Mouse (Mus musculus) liver, embryonic 11.5 days (tissue): ENCODE measurements around the gene Rdh9. TPM values are rescaled to one million over a fixed set of nuclear protein-coding genes. Genes with fewer than 3 reads are reported as not detected.
"Not testable (repeated sequence)": the region's sequence is repeated elsewhere in the genome, so short reads cannot be mapped to it uniquely, and the experiment has no call there.

Experiments
- ATAC-seq: fragments of 200-750 bp; cut with Nextera tagmentation; replicated peaks from 2 replicates; pipeline ENCODE4 v1.8.0; 2017; ENCODE audit warnings: moderate number of reproducible peaks, mild to moderate bottlenecking, moderate TSS enrichment, moderate library complexity; ENCODE audit not compliant: low FRiP score
- DNase-seq: peaks from one replicate; pipeline ENCODE4 v3.0.0-alpha.2; 2017; ENCODE audit warnings: low spot score
- H3K27ac ChIP-seq: fragments of 300-500 bp; sonication (generic); 2 replicates; pipeline ENCODE4 v1.5.1; 2014; ENCODE audit warnings: mild to moderate bottlenecking, low read depth, low read length, control low read depth
- H3K27me3 ChIP-seq: fragments of 300-500 bp; sonication (generic); replicated peaks from 2 replicates; pipeline ENCODE4 v1.6.1; 2014; ENCODE audit warnings: low read length, mixed read lengths; ENCODE audit not compliant: control insufficient read depth, insufficient read depth
- H3K36me3 ChIP-seq: fragments of 300-500 bp; sonication (generic); 2 replicates; pipeline ENCODE4 v1.6.1; 2014; ENCODE audit warnings: mild to moderate bottlenecking, low read length, moderate library complexity, mixed read lengths; ENCODE audit not compliant: control insufficient read depth, insufficient read depth
- H3K4me1 ChIP-seq: fragments of 300-500 bp; sonication (generic); replicated peaks from 2 replicates; pipeline ENCODE4 v1.6.1; 2014; ENCODE audit warnings: low read length, mixed read lengths; ENCODE audit not compliant: control insufficient read depth, insufficient read depth
- H3K4me2 ChIP-seq: fragments of 300-500 bp; sonication (generic); 2 replicates; pipeline ENCODE4 v1.6.1; 2014; ENCODE audit warnings: mild to moderate bottlenecking, control low read depth, moderate library complexity
- H3K4me3 ChIP-seq: fragments of 300-500 bp; sonication (generic); 2 replicates; pipeline ENCODE4 v1.5.1; 2014; ENCODE audit warnings: low read depth, low read length, control low read depth
- H3K9ac ChIP-seq: fragments of 300-500 bp; sonication (generic); 2 replicates; pipeline ENCODE4 v1.6.1; 2014; ENCODE audit warnings: low read depth, low read length, control low read depth
- H3K9me3 ChIP-seq: fragments of 300-500 bp; sonication (generic); 2 replicates; pipeline ENCODE4 v1.6.1; 2016; ENCODE audit warnings: low read length, inconsistent platforms, mixed read lengths; ENCODE audit not compliant: control insufficient read depth
- WGBS: fragments of 180-500 bp; shearing (Covaris S2); extraction: QIAGEN DNeasy Blood & Tissue Kit; methylation state at CpG from one replicate; pipeline ENCODE4 v1.1.7; 2014; 5-methylcytosine and 5-hydroxymethylcytosine counted together
- polyA plus RNA-seq: library from polyadenylated mRNA; unstranded; fragments of >200 nt; fragmentation: Nextera tagmentation; extraction: Ambion mirVana; gene quantifications from 2 replicates; pipeline ENCODE4 v1.2.1, GENCODE M21; 2014

Rdh9 gene
- polyA plus RNA-seq, 1 experiment from 2014 or later = not detected

DNA sequence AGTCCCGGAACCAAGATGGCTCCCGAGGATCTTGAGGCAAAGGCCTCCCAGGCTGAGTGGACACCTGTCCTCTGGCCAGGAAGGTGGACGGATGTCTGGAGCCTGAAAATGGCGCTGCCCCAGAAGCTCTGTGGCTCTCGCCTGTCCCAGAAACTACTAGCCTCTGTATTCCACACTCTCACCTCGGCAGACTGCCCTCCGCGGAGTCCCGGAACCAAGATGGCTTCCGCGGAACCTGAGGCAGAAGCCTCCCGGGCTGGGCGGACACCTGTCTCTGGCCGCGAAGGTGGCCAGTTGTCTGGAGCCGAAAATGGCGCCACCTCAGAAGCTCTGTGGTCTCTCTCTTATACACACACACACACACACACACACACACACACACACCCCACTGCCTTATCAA lies 6.1 kb downstream of the Rdh9 start:
- H3K4me2 ChIP-seq, H3K27ac ChIP-seq, H3K9me3 ChIP-seq, ATAC-seq, H3K9ac ChIP-seq, DNase-seq, H3K36me3 ChIP-seq, H3K4me1 ChIP-seq, H3K27me3 ChIP-seq, H3K4me3 ChIP-seq: not testable (repeated sequence)
- 91% methylated on average over 17 of the region's 17 CpGs for WGBS

DNA sequence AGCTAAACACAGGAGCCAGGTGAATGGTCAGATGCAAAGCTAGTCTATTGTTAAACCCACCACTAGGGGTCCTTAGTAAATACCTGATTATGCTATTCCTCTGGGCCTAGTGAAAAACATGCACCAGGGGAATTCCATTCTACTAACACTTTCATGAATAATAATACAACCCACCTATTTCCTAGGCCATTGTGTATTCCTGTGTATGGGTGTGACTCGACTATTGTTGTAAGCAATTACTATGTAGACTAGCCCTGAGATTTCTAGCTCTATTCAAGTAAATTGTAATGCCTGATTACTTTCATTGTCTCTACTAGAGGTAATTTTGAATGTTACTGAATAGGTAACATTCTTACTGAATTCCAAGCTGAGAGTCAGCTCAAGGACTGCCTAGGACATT lies 9.2 kb downstream of the Rdh9 start:
- not testable (repeated sequence) for H3K4me3 ChIP-seq, H3K27me3 ChIP-seq, H3K4me1 ChIP-seq, ATAC-seq, H3K4me2 ChIP-seq, H3K9ac ChIP-seq, DNase-seq, H3K27ac ChIP-seq, H3K36me3 ChIP-seq, H3K9me3 ChIP-seq
- WGBS = 76% methylated on average over 1 of the region's 1 CpGs

DNA sequence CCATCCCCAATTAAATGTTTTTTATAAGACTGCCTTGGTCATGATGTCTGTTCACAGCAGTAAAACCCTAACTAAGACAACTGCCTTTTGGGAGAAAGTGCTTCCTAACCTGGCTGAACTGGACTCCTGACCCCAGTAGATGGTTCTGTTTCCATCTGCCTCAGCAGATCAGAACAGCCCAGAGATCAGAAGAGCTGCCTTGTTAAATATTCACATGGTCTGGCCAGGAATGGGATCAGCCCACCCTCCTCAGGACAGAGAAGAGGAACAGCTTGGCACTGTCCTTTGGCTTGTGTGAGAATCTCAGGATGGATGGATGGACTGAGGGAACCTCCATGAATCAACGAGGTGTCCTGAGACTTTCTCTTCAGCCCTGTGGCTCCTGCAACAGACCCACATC lies 23.1 kb downstream of the Rdh9 start:
- H3K9me3 ChIP-seq = no peaks in the 10 kb centered on the region
- no peak overlapping the region for H3K4me2 ChIP-seq
- H3K27me3 ChIP-seq = no peaks in the 10 kb centered on the region
- no peaks in the 10 kb centered on the region for H3K4me1 ChIP-seq
- DNase-seq (no peak), ATAC-seq (no peak)
- no peak overlapping the region for H3K4me3 ChIP-seq
- no peak overlapping the region for H3K27ac ChIP-seq
- no peak overlapping the region for H3K9ac ChIP-seq
- 54% methylated on average over 1 of the region's 1 CpGs for WGBS
- no peaks in the 10 kb centered on the region for H3K36me3 ChIP-seq

DNA sequence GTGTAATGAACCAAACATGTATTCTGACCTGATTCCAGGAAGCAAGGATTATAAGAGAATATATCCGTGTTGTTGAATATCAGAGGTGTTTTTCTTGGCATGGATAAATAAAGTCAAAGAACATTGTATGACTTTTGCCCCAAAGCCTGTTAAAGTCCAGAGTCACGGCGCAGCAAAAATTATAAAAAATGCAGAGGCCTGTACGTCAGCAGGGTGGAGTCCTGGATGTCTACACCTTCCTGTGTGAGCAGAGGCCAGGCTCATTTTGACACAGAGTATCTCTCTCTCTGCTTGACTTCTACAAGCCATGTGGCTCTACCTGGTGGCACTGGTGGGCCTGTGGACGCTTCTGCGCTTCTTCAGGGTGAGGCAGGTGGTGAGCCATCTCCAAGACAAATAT lies 24.7 kb downstream of the Rdh9 start, which contains the start of gene Rdh16:
Gene Rdh16, plus strand, starts transcription at position 262 of the 400 bp plus-strand sequence.
- no peaks in the 10 kb centered on the region for H3K9me3 ChIP-seq
- no peaks in the 10 kb centered on the region for H3K27me3 ChIP-seq
- H3K9ac ChIP-seq = no peak within 1 kb of the TSS
- H3K27ac ChIP-seq = no peak within 1 kb of the TSS
- WGBS = 80% methylated on average over 6 of the region's 6 CpGs
- H3K4me3 ChIP-seq = no peak within 1 kb of the TSS
- no peak within 1 kb of the TSS for H3K4me2 ChIP-seq
- no peak for DNase-seq
- no peak for ATAC-seq
- H3K36me3 ChIP-seq = no peaks in the 10 kb centered on the region
- H3K4me1 ChIP-seq = no peaks in the 10 kb centered on the region

DNA sequence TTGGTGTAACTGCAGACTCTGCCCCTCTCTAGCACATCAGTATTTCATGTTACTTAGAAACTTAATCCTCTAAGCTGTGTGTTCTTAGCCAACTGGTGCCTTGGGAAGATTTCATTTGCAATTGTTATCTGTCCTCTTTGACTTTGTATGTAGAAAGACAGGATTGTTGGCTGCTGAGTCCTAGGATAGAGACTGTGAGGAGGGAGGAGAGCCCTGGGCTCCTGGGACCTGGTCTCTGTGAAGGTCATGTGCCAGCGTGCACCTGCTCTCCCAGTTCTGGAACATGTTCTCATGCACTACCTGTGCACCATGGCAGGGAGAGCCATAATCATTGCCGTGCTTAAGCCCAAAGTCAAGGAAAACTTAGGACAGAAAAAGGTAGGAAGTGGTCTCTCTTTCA lies 25.4 kb downstream of the Rdh9 start:
- no peak overlapping the region for H3K4me2 ChIP-seq
- ATAC-seq (no peak), DNase-seq (no peak)
- no peaks in the 10 kb centered on the region for H3K4me1 ChIP-seq
- H3K9me3 ChIP-seq = no peaks in the 10 kb centered on the region
- H3K27me3 ChIP-seq = no peaks in the 10 kb centered on the region
- H3K27ac ChIP-seq = no peak overlapping the region
- H3K36me3 ChIP-seq = no peaks in the 10 kb centered on the region
- no peak overlapping the region for H3K4me3 ChIP-seq
- WGBS = 88% methylated on average over 2 of the region's 2 CpGs
- no peak overlapping the region for H3K9ac ChIP-seq

DNA sequence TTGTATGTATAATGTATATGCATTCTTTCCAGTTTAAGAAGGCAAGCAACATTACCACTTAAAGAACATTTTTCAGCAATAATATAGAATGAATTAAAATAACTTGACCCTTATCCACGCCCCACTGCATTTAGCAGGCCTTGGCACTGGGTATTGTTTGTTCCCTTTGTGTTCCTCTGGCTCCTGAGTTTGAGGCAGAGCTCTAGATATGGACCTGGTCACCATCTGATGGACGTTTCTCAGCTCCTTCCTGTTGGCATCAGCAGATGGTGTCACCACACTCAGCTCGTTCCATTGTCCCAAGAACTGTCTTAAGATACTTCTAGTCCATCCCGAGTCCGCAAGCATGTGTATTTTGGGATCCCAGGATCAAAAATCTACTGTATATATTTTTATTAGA lies 26.1 kb downstream of the Rdh9 start:
- no peak for ATAC-seq
- Histone ChIP-seq H3K4me3 (no peak overlapping the region), H3K36me3 (no peaks in the 10 kb centered on the region), H3K9ac (no peak overlapping the region), H3K4me1 (no peaks in the 10 kb centered on the region), H3K27me3 (no peaks in the 10 kb centered on the region), H3K4me2 (no peak overlapping the region), H3K9me3 (no peaks in the 10 kb centered on the region), H3K27ac (no peak overlapping the region)
- DNase-seq = no peak
- 68% methylated on average over 5 of the region's 5 CpGs for WGBS

DNA sequence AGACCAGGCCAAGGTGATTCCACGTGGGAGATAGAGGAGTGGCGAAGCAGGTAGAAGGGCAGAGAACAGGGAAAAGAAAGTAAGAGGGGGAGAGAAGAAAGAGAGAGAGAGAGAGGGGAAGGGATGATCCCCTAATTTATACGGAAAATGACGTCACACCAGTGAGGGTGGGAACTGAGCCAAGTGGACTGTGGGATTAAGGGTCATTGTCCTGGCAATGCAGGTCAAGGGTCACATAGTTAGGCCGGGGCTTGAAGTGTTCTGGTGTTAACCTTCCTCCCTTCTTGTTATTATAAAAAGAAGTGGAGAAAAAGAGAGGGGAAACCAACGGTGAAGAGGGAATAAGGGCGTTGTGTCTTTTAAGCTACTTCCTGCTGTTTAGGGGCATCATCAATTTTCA lies 28.2 kb downstream of the Rdh9 start:
- H3K4me1 ChIP-seq = no peaks in the 10 kb centered on the region
- no peak overlapping the region for H3K4me2 ChIP-seq
- no peak for DNase-seq
- no peaks in the 10 kb centered on the region for H3K27me3 ChIP-seq
- H3K36me3 ChIP-seq = no peaks in the 10 kb centered on the region
- 75% methylated on average over 7 of the region's 7 CpGs for WGBS
- H3K9me3 ChIP-seq = no peaks in the 10 kb centered on the region
- no peak overlapping the region for H3K9ac ChIP-seq
- ATAC-seq = no peak
- no peak overlapping the region for H3K4me3 ChIP-seq
- no peak overlapping the region for H3K27ac ChIP-seq

DNA sequence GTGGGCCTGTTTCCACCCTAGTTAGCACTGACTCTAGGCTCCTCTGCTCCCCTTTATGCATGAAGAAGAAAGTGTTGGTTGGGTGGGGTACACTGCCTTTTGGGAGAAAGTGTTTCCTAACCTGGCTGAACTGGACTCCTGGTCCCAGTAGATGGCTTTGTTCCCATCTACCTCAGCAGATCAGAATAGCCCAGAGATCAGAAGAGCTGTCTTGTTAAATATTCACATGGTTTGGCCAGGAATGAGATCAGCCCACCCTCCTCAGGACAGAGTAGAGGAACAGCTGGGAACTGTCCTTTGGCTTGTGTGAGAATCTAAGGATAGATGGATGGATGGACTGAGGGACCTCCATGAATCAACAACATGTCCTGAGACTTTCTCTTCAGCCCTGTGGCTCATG lies 39.7 kb downstream of the Rdh9 start:
- Histone ChIP-seq H3K9ac (no peak overlapping the region), H3K4me3 (no peak overlapping the region), H3K36me3 (no peaks in the 10 kb centered on the region), H3K27ac (no peak overlapping the region), H3K27me3 (no peaks in the 10 kb centered on the region), H3K4me1 (no peaks in the 10 kb centered on the region), H3K4me2 (no peak overlapping the region), H3K9me3 (no peaks in the 10 kb centered on the region)
- DNase-seq (no peak), ATAC-seq (no peak)

DNA sequence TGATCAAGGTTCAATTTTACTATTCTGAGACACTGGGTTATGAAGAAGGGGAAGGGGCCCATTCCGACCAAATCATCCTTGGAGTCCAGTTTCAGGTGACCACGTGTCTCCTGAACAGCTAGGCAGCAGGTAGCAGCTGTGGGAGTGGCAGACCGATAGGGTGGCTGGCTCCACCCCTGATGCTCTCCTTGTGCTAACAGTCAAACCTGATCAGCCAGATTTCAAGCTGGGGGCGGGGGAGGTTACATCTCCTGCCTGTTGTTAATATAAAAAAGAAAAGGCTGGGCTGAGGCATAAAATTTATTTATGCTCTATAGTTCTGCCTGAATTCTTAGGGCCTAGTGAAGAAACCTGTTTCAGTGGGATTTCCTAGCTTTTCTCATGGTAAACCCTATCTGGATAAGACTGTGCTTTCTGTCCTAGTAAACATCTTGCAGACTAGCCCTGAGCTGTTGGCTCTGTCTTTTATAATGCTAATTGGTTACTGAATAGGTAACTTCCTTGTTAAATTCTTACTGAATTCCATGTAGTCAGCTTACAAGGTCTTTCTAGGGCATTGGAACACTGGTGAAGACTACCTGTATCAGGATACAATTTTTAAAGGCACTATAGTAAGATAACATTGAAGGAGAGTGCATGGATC lies 41.2 kb downstream of the Rdh9 start:
- H3K9ac ChIP-seq, H3K4me2 ChIP-seq, H3K4me1 ChIP-seq, H3K9me3 ChIP-seq, DNase-seq, H3K27ac ChIP-seq, H3K27me3 ChIP-seq, H3K36me3 ChIP-seq, H3K4me3 ChIP-seq, ATAC-seq: not testable (repeated sequence)
- WGBS = 74% methylated on average over 4 of the region's 4 CpGs
